Mouse (Mus musculus): ENCODE results near the gene Nanos2. TPM values are rescaled to one million over a fixed set of nuclear protein-coding genes. Genes with fewer than 3 reads are reported as not detected.

Nanos2 gene
- polyA plus RNA-seq, 1 experiment from 2014 or later = 0.68 TPM

- 2% methylated on average over 29 of the region's 31 CpGs for WGBS
- Histone ChIP-seq H3K36me3 (ENCODE audit: poor library complexity, severe bottlenecking) (no peaks in the 10 kb centered on the region), H3K27me3 (peaks cover 22% of the 10 kb centered on the region), H3K9me3 (replicated peaks) (no peaks in the 10 kb centered on the region), H3K4me2 (peak overlapping the region; percentile 78), H3K27ac (no peak overlapping the region), H3K4me3 (peak overlapping the region; percentile 53), H3K4me1 (peaks cover 19% of the 10 kb centered on the region), H3K9ac (peak overlapping the region; percentile 73)
- ATAC-seq = no peak
Measured at GRCm38 (mm10) chr7:18992294-18992675, 5.1 kb downstream of the Nanos2 start.

DNA sequence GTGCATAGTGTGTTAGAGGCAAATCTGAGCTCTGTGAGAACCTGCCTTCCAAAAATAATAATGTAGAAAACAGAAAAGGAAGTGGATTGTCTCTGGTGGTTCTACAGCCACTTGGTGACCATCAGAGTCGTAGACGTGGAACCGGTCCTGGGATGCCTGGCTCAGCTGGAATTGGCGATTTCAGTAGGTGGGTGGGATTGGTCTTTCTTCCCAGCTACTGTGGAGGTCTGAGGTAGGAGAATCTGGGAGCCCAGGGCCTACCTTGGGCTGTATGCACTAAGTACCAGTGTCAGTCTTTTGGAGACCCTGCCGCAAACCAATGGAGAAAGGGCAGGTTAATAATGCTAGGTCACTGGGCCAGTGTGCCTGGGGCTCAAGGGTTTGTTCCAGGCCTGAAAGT, 5.8 kb downstream of the Nanos2 start:
- Histone ChIP-seq H3K4me2 (peak overlapping the region; percentile 78), H3K4me1 (peaks cover 19% of the 10 kb centered on the region), H3K27ac (no peak overlapping the region), H3K9me3 (replicated peaks) (no peaks in the 10 kb centered on the region), H3K36me3 (ENCODE audit: poor library complexity, severe bottlenecking) (no peaks in the 10 kb centered on the region), H3K4me3 (no peak overlapping the region), H3K9ac (0 out of 2 replicates have a peak overlapping the region, but pooled peaks have one; percentile 73), H3K27me3 (peaks cover 22% of the 10 kb centered on the region)
- 85% methylated on average over 5 of the region's 5 CpGs for WGBS
- ATAC-seq = no peak

DNA sequence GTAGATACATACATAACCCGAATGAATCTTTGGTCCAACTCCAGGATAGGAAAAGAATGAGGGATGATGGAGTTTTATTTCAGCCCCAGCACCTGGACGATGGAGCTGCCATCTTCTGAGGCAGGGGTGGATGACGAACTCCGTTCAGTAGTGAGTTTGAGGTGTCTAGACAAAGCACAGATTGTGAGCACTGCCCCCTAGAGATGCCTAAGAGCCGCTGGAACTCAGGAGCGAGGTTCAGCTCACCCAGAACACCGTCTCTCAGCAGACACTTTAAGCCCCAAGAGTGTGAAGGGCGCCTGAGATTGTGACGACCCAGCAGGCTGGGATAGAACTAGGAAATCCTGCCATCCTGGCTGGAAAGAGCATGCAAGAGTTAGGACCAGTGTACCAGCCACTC, 11.6 kb downstream of the Nanos2 start:
- 28% methylated on average over 9 of the region's 9 CpGs for WGBS
- Histone ChIP-seq H3K4me1 (peaks cover 20% of the 10 kb centered on the region; the same call in 1 of the 2 replicates), H3K9me3 (replicated peaks) (no peaks in the 10 kb centered on the region), H3K4me2 (no peak overlapping the region), H3K9ac (0 out of 2 replicates have a peak overlapping the region, but pooled peaks have one; percentile 40), H3K4me3 (no peak overlapping the region), H3K27ac (no peak overlapping the region), H3K27me3 (no peaks in the 10 kb centered on the region), H3K36me3 (ENCODE audit: poor library complexity, severe bottlenecking) (peaks cover 11% of the 10 kb centered on the region; the same call in 1 of the 2 replicates)
- no peak for ATAC-seq

DNA sequence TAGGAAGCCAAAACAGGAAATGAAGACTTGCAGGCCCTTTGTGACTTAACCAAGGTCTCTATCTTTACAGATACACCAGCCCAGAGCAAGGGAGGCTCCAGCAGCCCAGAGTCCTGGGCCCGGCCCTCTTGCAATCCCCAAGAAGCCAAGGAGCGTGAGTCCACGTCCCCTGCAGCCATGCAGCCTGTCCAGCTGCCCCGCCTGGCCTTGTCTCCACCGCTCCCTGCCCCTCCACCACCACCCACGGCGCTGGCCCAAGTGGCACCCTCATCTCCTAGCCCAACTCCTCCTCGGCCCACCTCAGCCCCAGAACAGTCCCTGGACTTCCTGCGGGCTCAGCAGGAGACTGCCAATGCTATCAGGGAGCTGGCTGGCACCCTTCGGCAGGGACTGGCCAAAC, 13.2 kb downstream of the Nanos2 start:
- WGBS = 51% methylated on average over 10 of the region's 10 CpGs

DNA sequence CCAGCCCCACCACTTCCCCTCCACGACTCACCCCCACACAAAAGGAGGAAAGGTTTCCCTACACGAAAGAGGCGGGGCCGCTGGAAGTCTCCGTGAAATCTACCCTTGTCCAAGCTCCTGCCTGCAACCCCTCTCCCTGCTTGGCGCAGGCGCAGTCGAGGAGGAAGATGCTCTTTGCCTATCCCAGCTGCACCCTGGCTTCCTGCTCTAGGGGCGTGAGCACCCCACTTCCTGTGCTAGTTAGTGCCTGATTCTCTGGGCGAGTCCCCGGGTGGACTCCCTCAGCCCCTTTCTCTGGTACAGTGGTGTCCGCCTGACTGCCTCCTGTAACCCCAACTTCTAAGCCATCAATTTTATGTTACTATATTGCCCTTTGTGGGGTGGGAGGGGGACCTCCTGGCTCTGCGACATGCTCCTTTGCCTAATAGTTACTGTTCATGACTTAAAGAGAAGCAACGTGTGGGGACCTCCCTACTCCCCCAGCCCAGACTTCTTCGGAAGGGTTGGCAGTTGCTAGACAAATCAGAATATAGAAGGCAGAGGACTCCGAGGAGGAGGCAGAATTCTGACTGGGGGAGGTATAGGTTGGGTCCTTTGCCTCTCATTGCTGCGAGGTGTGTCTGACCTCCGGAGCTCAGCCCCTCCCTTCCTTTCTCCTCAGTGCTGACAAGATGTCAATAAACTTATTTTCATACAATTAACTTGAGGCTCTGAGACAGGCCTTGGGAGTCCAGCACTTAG, 14.0 kb downstream of the Nanos2 start:
- Histone ChIP-seq H3K4me3 (peak overlapping the region; percentile 21), H3K9ac (peak overlapping the region; percentile 36; the same call in 1 of the 2 replicates), H3K9me3 (replicated peaks) (no peaks in the 10 kb centered on the region), H3K27me3 (no peaks in the 10 kb centered on the region), H3K36me3 (ENCODE audit: poor library complexity, severe bottlenecking) (peaks cover 23% of the 10 kb centered on the region), H3K4me1 (peaks cover 35% of the 10 kb centered on the region), H3K27ac (no peak overlapping the region), H3K4me2 (peak overlapping the region; percentile 40)
- 44% methylated on average over 18 of the region's 18 CpGs for WGBS
- no peak for ATAC-seq

More for the DNA sequence above, 13.2 kb downstream of the Nanos2 start:
- Histone ChIP-seq H3K27me3 (no peaks in the 10 kb centered on the region), H3K27ac (no peak overlapping the region), H3K9ac (peak overlapping the region; percentile 36; the same call in 1 of the 2 replicates), H3K4me1 (peaks cover 27% of the 10 kb centered on the region), H3K4me3 (peak overlapping the region; percentile 21), H3K36me3 (ENCODE audit: poor library complexity, severe bottlenecking) (peaks cover 15% of the 10 kb centered on the region), H3K4me2 (peak overlapping the region; percentile 40), H3K9me3 (replicated peaks) (no peaks in the 10 kb centered on the region)
- ATAC-seq = no peak

- no peaks in the 10 kb centered on the region for H3K9me3 ChIP-seq (replicated peaks)
- H3K36me3 ChIP-seq (ENCODE audit: poor library complexity, severe bottlenecking) = peaks cover 27% of the 10 kb centered on the region
- no peak for ATAC-seq
- H3K27me3 ChIP-seq = no peaks in the 10 kb centered on the region
- H3K9ac ChIP-seq = no peak overlapping the region
- 78% methylated on average over 3 of the region's 3 CpGs for WGBS
- no peak overlapping the region for H3K4me3 ChIP-seq
- H3K4me2 ChIP-seq = no peak overlapping the region
- H3K27ac ChIP-seq = no peak overlapping the region
- H3K4me1 ChIP-seq = peaks cover 40% of the 10 kb centered on the region
Measured at GRCm38 (mm10) chr7:19001807-19002085, 14.5 kb downstream of the Nanos2 start.

DNA sequence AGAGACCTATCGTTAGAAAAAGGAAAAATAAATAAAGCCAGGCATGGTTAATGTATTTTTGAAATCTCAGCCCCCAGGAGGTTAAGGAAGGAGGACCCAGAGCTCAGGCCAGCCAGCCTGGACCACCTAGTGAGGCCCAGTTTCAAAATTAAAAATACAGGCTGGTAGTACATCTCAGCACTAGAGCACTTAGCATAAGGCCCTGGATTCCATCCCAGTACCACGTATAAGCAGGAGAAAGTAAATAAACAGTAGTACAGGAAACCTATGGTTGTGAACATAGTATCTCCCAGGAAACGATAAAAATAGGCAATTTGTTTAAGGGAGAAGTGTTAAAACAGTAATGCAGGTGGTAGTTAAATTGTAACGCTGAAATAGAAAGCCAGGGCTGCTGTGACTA, 14.9 kb downstream of the Nanos2 start:
- WGBS = 41% methylated on average over 4 of the region's 4 CpGs
- H3K4me3 ChIP-seq = peak overlapping the region; percentile 40
- peaks cover 31% of the 10 kb centered on the region for H3K36me3 ChIP-seq (ENCODE audit: poor library complexity, severe bottlenecking)
- H3K4me2 ChIP-seq = peak overlapping the region; percentile 69
- no peaks in the 10 kb centered on the region for H3K9me3 ChIP-seq (replicated peaks)
- no peak for ATAC-seq
- H3K27me3 ChIP-seq = no peaks in the 10 kb centered on the region
- H3K9ac ChIP-seq = 0 out of 2 replicates have a peak overlapping the region, but pooled peaks have one; percentile 73
- H3K27ac ChIP-seq = peak overlapping the region; percentile 31; the same call in 1 of the 2 replicates
- H3K4me1 ChIP-seq = peaks cover 43% of the 10 kb centered on the region

GRCm38 (mm10) chr7:19002848-19003498, 15.8 kb downstream of the Nanos2 start:
- Histone ChIP-seq H3K4me1 (peaks cover 51% of the 10 kb centered on the region), H3K9me3 (replicated peaks) (no peaks in the 10 kb centered on the region), H3K9ac (peak overlapping the region; percentile 73), H3K4me2 (peak overlapping the region; percentile 69), H3K36me3 (ENCODE audit: poor library complexity, severe bottlenecking) (peaks cover 38% of the 10 kb centered on the region), H3K27ac (no peak overlapping the region), H3K27me3 (no peaks in the 10 kb centered on the region), H3K4me3 (peak overlapping the region; percentile 40)
- peak; percentile 63 for ATAC-seq
- WGBS = 2% methylated on average over 17 of the region's 17 CpGs

GRCm38 (mm10) chr7:19003902-19004630, 16.9 kb downstream of the Nanos2 start, which contains the start of gene Irf2bp1:
Irf2bp1 (plus strand) TSS chr7:19004044.
- Histone ChIP-seq H3K9ac (peak within 1 kb of the TSS; percentile 88), H3K27ac (peak within 1 kb of the TSS; percentile 95), H3K9me3 (replicated peaks) (no peaks in the 10 kb centered on the region), H3K36me3 (ENCODE audit: poor library complexity, severe bottlenecking) (peaks cover 38% of the 10 kb centered on the region), H3K27me3 (no peaks in the 10 kb centered on the region), H3K4me3 (peak within 1 kb of the TSS; percentile 73), H3K4me1 (peaks cover 44% of the 10 kb centered on the region), H3K4me2 (peak within 1 kb of the TSS; percentile 100)
- WGBS = under 1% methylated on average over 77 of the region's 90 CpGs
- ATAC-seq = peak; percentile 73

DNA sequence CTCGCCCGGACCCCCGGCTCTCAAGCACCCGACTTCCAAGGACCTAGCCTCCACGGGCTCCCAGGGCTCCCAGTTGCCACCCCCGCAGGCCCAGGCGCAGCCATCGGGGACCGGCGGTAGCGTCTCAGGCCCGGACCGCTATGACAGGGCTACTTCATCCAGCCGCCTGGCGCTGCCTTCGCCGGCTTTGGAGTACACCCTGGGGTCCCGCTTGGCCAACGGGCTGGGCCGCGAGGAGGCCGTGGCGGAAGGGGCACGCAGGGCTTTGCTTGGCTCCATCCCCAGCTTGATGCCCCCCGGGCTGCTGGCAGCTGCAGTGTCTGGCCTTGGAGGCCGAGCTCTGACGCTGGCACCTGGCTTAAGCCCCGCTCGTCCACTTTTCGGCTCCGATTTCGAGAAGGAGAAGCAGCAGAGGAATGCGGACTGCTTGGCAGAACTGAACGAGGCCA, 17.5 kb downstream of the Nanos2 start:
- Histone ChIP-seq H3K4me2 (peak overlapping the region; percentile 100), H3K36me3 (ENCODE audit: poor library complexity, severe bottlenecking) (peaks cover 38% of the 10 kb centered on the region), H3K4me1 (peaks cover 42% of the 10 kb centered on the region), H3K4me3 (peak overlapping the region; percentile 73), H3K27ac (peak overlapping the region; percentile 95), H3K9ac (peak overlapping the region; percentile 88), H3K9me3 (replicated peaks) (no peaks in the 10 kb centered on the region), H3K27me3 (no peaks in the 10 kb centered on the region)
- 7% methylated on average over 34 of the region's 34 CpGs for WGBS
- ATAC-seq = peak; percentile 3; the same call in 1 of the 2 replicates

GRCm38 (mm10) chr7:19005417-19006121, 18.4 kb downstream of the Nanos2 start:
- Histone ChIP-seq H3K9me3 (replicated peaks) (no peaks in the 10 kb centered on the region), H3K4me1 (peaks cover 42% of the 10 kb centered on the region), H3K4me3 (peak overlapping the region; percentile 73), H3K27ac (no peak overlapping the region), H3K36me3 (ENCODE audit: poor library complexity, severe bottlenecking) (peaks cover 35% of the 10 kb centered on the region), H3K4me2 (peak overlapping the region; percentile 100), H3K9ac (peak overlapping the region; percentile 88), H3K27me3 (no peaks in the 10 kb centered on the region)
- 83% methylated on average over 30 of the region's 34 CpGs for WGBS
- no peak for ATAC-seq

Data from forebrain, embryonic 13.5 days (tissue).